Mouse (Mus musculus) brown adipose tissue, adult 24 weeks (tissue): ENCODE results near the gene Adap1. TPM values are rescaled to one million over a fixed set of nuclear protein-coding genes. Genes with fewer than 3 reads are reported as not detected.

Source experiments
- H3K27ac ChIP-seq: fragments of 200-500 bp; replicated peaks from 2 replicates; pipeline ENCODE4 v1.5.1; 2012; ENCODE audit warnings: low read depth, mild to moderate bottlenecking, low read length
- H3K4me1 ChIP-seq: fragments of 200-500 bp; 2 replicates; pipeline ENCODE4 v1.6.1; 2012; ENCODE audit warnings: low read length, mixed read lengths; ENCODE audit not compliant: control insufficient read depth, insufficient read depth, insufficient read length
- H3K4me3 ChIP-seq: fragments of 200-500 bp; 2 replicates; pipeline ENCODE4 v1.5.1; 2012; ENCODE audit warnings: low read depth, mild to moderate bottlenecking, low read length, moderate library complexity; ENCODE audit not compliant: insufficient read depth
- polyA plus RNA-seq: library from polyadenylated mRNA; stranded (reverse); fragments of >200 nt; gene quantifications from 2 replicates; pipeline ENCODE4 v1.2.4, GENCODE M21; 2012; ENCODE audit not compliant: missing spikeins, insufficient read depth, insufficient read length

Gene Adap1
- polyA plus RNA-seq: 14.9 and 20.4 TPM in 2 replicates

DNA sequence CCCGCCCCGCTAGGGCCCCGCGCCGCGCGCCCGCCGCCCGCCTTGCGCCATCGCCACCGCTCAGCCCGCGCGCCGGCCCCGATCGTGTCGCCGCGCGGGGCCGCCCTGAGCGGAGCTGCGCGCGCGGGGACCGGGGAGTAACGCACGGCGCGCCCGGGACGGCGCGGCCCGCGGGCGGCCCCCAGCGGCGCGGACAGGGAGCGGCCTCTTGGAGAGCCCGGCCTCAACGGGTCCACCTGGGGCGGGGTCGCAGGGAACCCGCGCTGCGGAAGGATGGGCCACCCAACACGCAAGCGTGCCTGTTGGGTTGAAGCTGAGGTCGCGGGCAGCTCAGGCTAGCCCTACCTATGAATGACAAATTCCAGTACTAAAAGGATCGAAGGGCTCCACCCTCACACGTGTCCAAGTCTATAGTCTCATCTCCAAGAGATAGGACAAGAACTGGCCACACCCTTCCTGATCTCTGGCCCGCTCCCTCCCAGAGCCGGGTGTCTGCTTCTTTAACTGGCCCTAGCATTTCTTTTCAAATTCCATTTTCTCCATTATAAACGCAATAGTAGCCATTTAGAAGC lies at the start of gene Adap1:
Gene Adap1 (minus strand): TSS at position 228 of the 572 bp plus-strand sequence.
- H3K4me3 ChIP-seq: peak within 1 kb of the TSS; percentile 64
- no peak within 1 kb of the TSS for H3K27ac ChIP-seq
- H3K4me1 ChIP-seq: peaks cover 3% of the 10 kb centered on the region; the same call in 1 of the 2 replicates

DNA sequence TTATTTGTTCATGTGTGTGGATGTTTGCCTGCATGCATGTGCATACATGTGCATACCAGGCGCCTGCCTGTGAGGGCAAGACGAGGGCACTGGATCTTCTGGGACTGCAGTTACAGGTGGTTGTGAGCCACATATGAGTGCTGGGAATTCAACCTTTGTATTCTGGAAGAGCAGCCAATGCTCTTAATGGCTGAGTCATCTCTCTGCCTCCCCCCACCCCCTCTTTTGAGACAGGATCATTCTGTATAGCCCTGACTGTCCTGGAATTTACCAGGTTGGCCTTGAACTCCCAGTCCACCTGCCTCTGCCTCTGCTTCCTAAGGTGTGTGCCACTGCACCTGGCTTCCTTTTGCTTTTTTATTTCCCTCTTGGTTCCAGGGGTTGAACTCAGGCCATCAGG lies 49.4 kb upstream of the Adap1 start:
- peaks cover 58% of the 10 kb centered on the region for H3K4me1 ChIP-seq
- no peak overlapping the region for H3K27ac ChIP-seq
- no peak overlapping the region for H3K4me3 ChIP-seq

GRCm38 (mm10) chr5:139373889-139374444 lies 48.5 kb upstream of the Adap1 start:
- peak overlapping the region; percentile 40 for H3K27ac ChIP-seq
- peaks cover 50% of the 10 kb centered on the region for H3K4me1 ChIP-seq

GRCm38 (mm10) chr5:139373126-139373525 lies 47.7 kb upstream of the Adap1 start:
- Histone ChIP-seq H3K4me3 (no peak overlapping the region), H3K4me1 (peaks cover 41% of the 10 kb centered on the region), H3K27ac (peak overlapping the region; percentile 23)

More at GRCm38 (mm10) chr5:139373889-139374444, 48.5 kb upstream of the Adap1 start:
- no peak overlapping the region for H3K4me3 ChIP-seq

GRCm38 (mm10) chr5:139371631-139372401 lies 46.4 kb upstream of the Adap1 start:
- Histone ChIP-seq H3K4me1 (peaks cover 34% of the 10 kb centered on the region), H3K27ac (peak overlapping the region; percentile 95), H3K4me3 (peak overlapping the region; percentile 74)

DNA sequence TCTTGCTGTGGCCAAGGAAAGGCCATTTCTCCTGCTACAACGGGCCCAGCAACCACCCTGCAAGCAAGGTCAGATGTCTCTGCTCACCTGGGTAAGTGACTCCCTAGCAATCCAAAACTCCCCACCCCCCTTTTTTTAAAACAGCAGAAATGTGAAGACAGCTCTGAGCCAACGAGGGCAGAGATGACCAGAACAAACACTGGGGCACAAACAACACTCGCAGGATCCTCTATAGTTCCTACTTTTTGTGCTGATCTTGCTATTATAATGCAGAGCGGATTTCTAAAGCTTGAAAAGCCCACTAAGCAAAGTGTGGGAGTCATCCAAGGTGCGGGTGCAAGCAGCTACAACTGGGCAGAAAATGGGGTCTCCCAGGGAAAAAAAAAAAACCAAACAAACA lies 45.7 kb upstream of the Adap1 start:
- Histone ChIP-seq H3K27ac (peak overlapping the region; percentile 95), H3K4me3 (peak overlapping the region; percentile 74), H3K4me1 (peaks cover 27% of the 10 kb centered on the region)

DNA sequence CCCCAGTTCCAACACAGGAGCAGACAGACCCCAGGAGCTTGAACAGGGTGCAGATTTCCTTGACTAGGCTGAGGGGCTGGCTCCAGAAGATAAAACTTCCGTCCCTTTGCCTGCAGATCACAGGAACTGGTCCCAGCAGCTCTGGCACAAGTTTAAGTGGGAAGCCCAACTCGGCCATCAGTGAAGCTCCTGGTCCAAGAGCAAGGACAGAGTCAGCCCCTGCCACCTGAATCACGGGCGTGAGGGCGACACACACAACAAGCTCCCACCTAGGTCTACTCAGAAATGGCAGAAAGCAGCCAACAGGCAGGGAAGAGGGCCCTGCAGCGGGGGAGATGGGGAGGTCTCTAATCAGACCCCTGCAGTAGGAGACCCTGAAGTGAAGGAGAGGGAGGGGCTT lies 44.9 kb upstream of the Adap1 start:
- peaks cover 28% of the 10 kb centered on the region for H3K4me1 ChIP-seq
- peak overlapping the region; percentile 64 for H3K27ac ChIP-seq
- H3K4me3 ChIP-seq: peak overlapping the region; percentile 74

GRCm38 (mm10) chr5:139368638-139369320 lies 43.4 kb upstream of the Adap1 start:
- no peak overlapping the region for H3K27ac ChIP-seq
- H3K4me3 ChIP-seq: no peak overlapping the region
- peaks cover 29% of the 10 kb centered on the region for H3K4me1 ChIP-seq

- Histone ChIP-seq H3K27ac (0 out of 2 replicates have a peak overlapping the region, but pooled peaks have one; percentile 25), H3K4me3 (no peak overlapping the region), H3K4me1 (peaks cover 28% of the 10 kb centered on the region)
These were observed 42.5 kb upstream of the Adap1 start for GRCm38 (mm10) chr5:139367884-139368458.

- Histone ChIP-seq H3K4me3 (no peak overlapping the region), H3K27ac (peak overlapping the region; percentile 64), H3K4me1 (peaks cover 23% of the 10 kb centered on the region)
These were observed 41.1 kb upstream of the Adap1 start for GRCm38 (mm10) chr5:139366484-139366883.

- Histone ChIP-seq H3K27ac (peak overlapping the region; percentile 64; the same call in 1 of the 2 replicates), H3K4me3 (no peak overlapping the region), H3K4me1 (peaks cover 20% of the 10 kb centered on the region)
These were observed 40.4 kb upstream of the Adap1 start for GRCm38 (mm10) chr5:139365827-139366226.

DNA sequence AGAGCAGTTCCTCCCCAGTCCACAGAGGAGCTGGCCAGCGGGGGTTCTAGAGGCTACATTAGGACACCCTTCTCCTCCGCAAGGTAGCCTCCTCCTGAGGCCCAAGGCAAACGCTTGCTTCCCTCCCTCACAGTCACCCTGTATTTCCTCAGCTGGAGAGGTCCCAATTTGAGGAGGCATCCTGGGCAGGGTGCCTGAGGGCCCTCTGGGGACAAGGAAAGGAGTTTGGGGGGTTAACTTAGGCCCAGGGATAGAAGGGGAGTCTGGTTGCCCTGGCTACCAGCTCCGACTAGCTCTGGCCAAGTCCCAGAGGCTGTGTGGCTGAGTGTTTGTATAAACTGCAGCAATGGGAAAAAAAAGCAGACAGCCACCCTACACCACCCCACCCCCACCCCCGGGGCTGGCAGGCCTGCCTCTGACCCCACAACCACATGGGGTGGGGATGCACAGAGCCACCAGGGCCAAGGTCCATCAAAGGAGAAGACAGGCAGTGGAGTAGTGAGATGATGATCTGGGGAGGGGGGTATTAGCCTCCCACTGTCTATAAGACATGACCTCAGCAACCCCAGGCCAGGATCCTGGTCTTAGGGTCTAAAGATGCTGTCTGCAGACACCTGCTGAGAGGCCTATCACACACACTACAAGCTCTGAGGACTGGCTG lies 39.6 kb upstream of the Adap1 start:
- H3K4me3 ChIP-seq: 0 out of 2 replicates have a peak overlapping the region, but pooled peaks have one; percentile 8
- H3K27ac ChIP-seq: peak overlapping the region; percentile 88
- peaks cover 12% of the 10 kb centered on the region for H3K4me1 ChIP-seq

DNA sequence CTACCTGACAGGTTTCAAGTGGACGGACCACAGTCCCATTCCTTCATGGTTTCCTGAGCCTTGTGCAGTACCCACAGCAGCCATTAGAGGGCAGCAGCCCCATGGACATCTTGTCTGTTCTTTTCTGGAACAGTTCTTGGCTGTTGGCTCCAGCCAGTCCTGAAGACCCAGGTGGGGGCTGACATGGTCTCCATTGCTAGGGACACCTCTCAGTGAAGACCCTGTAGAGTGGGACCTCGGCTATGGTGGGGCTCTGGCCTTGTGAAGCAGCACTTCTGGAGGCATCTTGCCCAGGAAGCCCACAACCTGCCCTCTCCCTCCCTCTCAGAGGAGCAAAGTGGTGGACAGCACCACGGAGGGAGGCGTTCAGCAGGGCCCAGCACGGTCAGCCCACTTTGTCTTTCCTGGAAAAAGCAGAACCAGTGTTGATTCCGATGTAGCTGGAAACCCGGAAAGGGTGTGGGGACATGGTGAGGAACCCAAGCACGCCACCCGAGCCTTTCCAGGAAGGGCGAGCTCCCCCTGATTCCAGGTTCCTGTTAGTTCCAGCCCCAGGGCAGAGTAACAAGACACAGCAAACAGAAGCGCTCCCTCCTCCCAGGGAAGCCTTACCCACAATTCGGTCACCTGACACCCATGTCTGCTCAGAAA lies 39.0 kb upstream of the Adap1 start:
- H3K4me3 ChIP-seq: peak overlapping the region; percentile 14; the same call in 1 of the 2 replicates
- peak overlapping the region; percentile 88 for H3K27ac ChIP-seq
- H3K4me1 ChIP-seq: peaks cover 11% of the 10 kb centered on the region

- peak overlapping the region; percentile 14; the same call in 1 of the 2 replicates for H3K4me3 ChIP-seq
- H3K4me1 ChIP-seq: peaks cover 11% of the 10 kb centered on the region
- peak overlapping the region; percentile 54 for H3K27ac ChIP-seq
These were observed 38.4 kb upstream of the Adap1 start for GRCm38 (mm10) chr5:139363858-139364257.
